Mouse (Mus musculus): ENCODE measurements around the gene Rln3. TPM values are rescaled to one million over a fixed set of nuclear protein-coding genes. Genes with fewer than 3 reads are reported as not detected.
A peak's percentile ranks its signal among the peaks of the same experiment; 100 is the strongest.

Gene Rln3
- polyA plus RNA-seq, 1 experiment from 2014 or later: not detected

- TF ChIP-seq CTCF (IDR thresholded peaks at IDR 0.05; ENCODE audit: low read depth): no peak
- H3K9me3 ChIP-seq (replicated peaks; ENCODE audit: low read length): no peaks in the 10 kb centered on the region
- no peaks in the 10 kb centered on the region for H3K36me3 ChIP-seq (ENCODE audit: insufficient read depth, low read length)
- H3K4me1 ChIP-seq (replicated peaks; ENCODE audit: insufficient read depth, low read length): peaks cover 29% of the 10 kb centered on the region
- 35% methylated on average over 12 of the region's 12 CpGs for WGBS
- peak overlapping the region; percentile 90 for H3K27ac ChIP-seq
- H3K4me3 ChIP-seq (replicated peaks; ENCODE audit: low read depth, low read length): peak overlapping the region; percentile 24
- H3K27me3 ChIP-seq (ENCODE audit: insufficient read depth, low read length): no peaks in the 10 kb centered on the region
- H3K9ac ChIP-seq (ENCODE audit: low read depth, low read length): peak overlapping the region; percentile 59
- peak overlapping the region; percentile 53 for H3K4me2 ChIP-seq (ENCODE audit: low read length)
- no peak for DNase-seq (ENCODE audit: low spot score)
- ATAC-seq (replicated peaks; ENCODE audit: low FRiP score, low read depth): peak; percentile 4; the same call in 1 of the 2 replicates
Measured at GRCm38 (mm10) chr8:84021569-84021968, 23.2 kb downstream of the Rln3 start.

GRCm38 (mm10) chr8:84021096-84021495, 23.7 kb downstream of the Rln3 start, which contains the start of gene Palm3:
Palm3 (plus strand) TSS chr8:84021471.
- Histone ChIP-seq H3K4me1 (replicated peaks; ENCODE audit: insufficient read depth, low read length) (peaks cover 29% of the 10 kb centered on the region), H3K9me3 (replicated peaks; ENCODE audit: low read length) (no peaks in the 10 kb centered on the region), H3K4me2 (ENCODE audit: low read length) (peak within 1 kb of the TSS; percentile 53), H3K36me3 (ENCODE audit: insufficient read depth, low read length) (no peaks in the 10 kb centered on the region), H3K4me3 (replicated peaks; ENCODE audit: low read depth, low read length) (peak within 1 kb of the TSS; percentile 24), H3K27ac (peak within 1 kb of the TSS; percentile 90), H3K9ac (ENCODE audit: low read depth, low read length) (peak within 1 kb of the TSS; percentile 59), H3K27me3 (ENCODE audit: insufficient read depth, low read length) (no peaks in the 10 kb centered on the region)
- WGBS: 4% methylated on average over 18 of the region's 18 CpGs
- ATAC-seq (replicated peaks; ENCODE audit: low FRiP score, low read depth) (peak; percentile 89), DNase-seq (ENCODE audit: low spot score) (peak; percentile 71)
- peak; percentile 43 for TF ChIP-seq CTCF (IDR thresholded peaks at IDR 0.05; ENCODE audit: low read depth)

GRCm38 (mm10) chr8:84019738-84020137, 25.1 kb downstream of the Rln3 start:
- Histone ChIP-seq H3K4me1 (replicated peaks; ENCODE audit: insufficient read depth, low read length) (peaks cover 25% of the 10 kb centered on the region), H3K9ac (ENCODE audit: low read depth, low read length) (no peak overlapping the region), H3K27ac (no peak overlapping the region), H3K4me2 (ENCODE audit: low read length) (no peak overlapping the region), H3K9me3 (replicated peaks; ENCODE audit: low read length) (no peaks in the 10 kb centered on the region), H3K36me3 (ENCODE audit: insufficient read depth, low read length) (no peaks in the 10 kb centered on the region), H3K27me3 (ENCODE audit: insufficient read depth, low read length) (no peaks in the 10 kb centered on the region), H3K4me3 (replicated peaks; ENCODE audit: low read depth, low read length) (no peak overlapping the region)
- WGBS: 74% methylated on average over 9 of the region's 9 CpGs
- DNase-seq (ENCODE audit: low spot score) (no peak), ATAC-seq (replicated peaks; ENCODE audit: low FRiP score, low read depth) (no peak)
- TF ChIP-seq CTCF (IDR thresholded peaks at IDR 0.05; ENCODE audit: low read depth): no peak

GRCm38 (mm10) chr8:84015833-84016232, 29.0 kb downstream of the Rln3 start:
- Histone ChIP-seq H3K4me3 (replicated peaks; ENCODE audit: low read depth, low read length) (no peak overlapping the region), H3K27me3 (ENCODE audit: insufficient read depth, low read length) (peaks cover 16% of the 10 kb centered on the region), H3K9ac (ENCODE audit: low read depth, low read length) (no peak overlapping the region), H3K36me3 (ENCODE audit: insufficient read depth, low read length) (no peaks in the 10 kb centered on the region), H3K27ac (no peak overlapping the region), H3K9me3 (replicated peaks; ENCODE audit: low read length) (no peaks in the 10 kb centered on the region), H3K4me2 (ENCODE audit: low read length) (no peak overlapping the region), H3K4me1 (replicated peaks; ENCODE audit: insufficient read depth, low read length) (peaks cover 18% of the 10 kb centered on the region)
- TF ChIP-seq CTCF (IDR thresholded peaks at IDR 0.05; ENCODE audit: low read depth): 0 out of 2 replicates have a peak, but pooled peaks have one; percentile 10
- 97% methylated on average over 5 of the region's 5 CpGs for WGBS
- DNase-seq (ENCODE audit: low spot score) (no peak), ATAC-seq (replicated peaks; ENCODE audit: low FRiP score, low read depth) (no peak)

GRCm38 (mm10) chr8:84012499-84013165, 32.2 kb downstream of the Rln3 start:
- H3K36me3 ChIP-seq (ENCODE audit: insufficient read depth, low read length): no peaks in the 10 kb centered on the region
- DNase-seq (ENCODE audit: low spot score) (no peak), ATAC-seq (replicated peaks; ENCODE audit: low FRiP score, low read depth) (peak; percentile 58)
- peaks cover 24% of the 10 kb centered on the region for H3K27me3 ChIP-seq (ENCODE audit: insufficient read depth, low read length)
- no peak overlapping the region for H3K27ac ChIP-seq
- no peak for TF ChIP-seq CTCF (IDR thresholded peaks at IDR 0.05; ENCODE audit: low read depth)
- peak overlapping the region; percentile 10 for H3K4me3 ChIP-seq (replicated peaks; ENCODE audit: low read depth, low read length)
- H3K4me1 ChIP-seq (replicated peaks; ENCODE audit: insufficient read depth, low read length): peaks cover 24% of the 10 kb centered on the region
- peak overlapping the region; percentile 51 for H3K9ac ChIP-seq (ENCODE audit: low read depth, low read length)
- H3K9me3 ChIP-seq (replicated peaks; ENCODE audit: low read length): no peaks in the 10 kb centered on the region
- WGBS: 10% methylated on average over 35 of the region's 35 CpGs
- peak overlapping the region; percentile 97 for H3K4me2 ChIP-seq (ENCODE audit: low read length)

- H3K27ac ChIP-seq: peak within 1 kb of the TSS; percentile 50; the same call in 1 of the 2 replicates
Measured at GRCm38 (mm10) chr8:84011705-84012498, 32.9 kb downstream of the Rln3 start, which contains the start of gene 2210011C24Rik. 2210011C24Rik (minus strand) TSS chr8:84012171.

More at GRCm38 (mm10) chr8:84011705-84012498, 32.9 kb downstream of the Rln3 start, which contains the start of gene 2210011C24Rik:
- under 1% methylated on average over 45 of the region's 45 CpGs for WGBS
- peak within 1 kb of the TSS; percentile 47 for H3K4me3 ChIP-seq (replicated peaks; ENCODE audit: low read depth, low read length)
- ATAC-seq (replicated peaks; ENCODE audit: low FRiP score, low read depth) (peak; percentile 73), DNase-seq (ENCODE audit: low spot score) (no peak)
- TF ChIP-seq CTCF (IDR thresholded peaks at IDR 0.05; ENCODE audit: low read depth): no peak
- peak within 1 kb of the TSS; percentile 57 for H3K9ac ChIP-seq (ENCODE audit: low read depth, low read length)
- no peaks in the 10 kb centered on the region for H3K9me3 ChIP-seq (replicated peaks; ENCODE audit: low read length)
- peak within 1 kb of the TSS; percentile 97 for H3K4me2 ChIP-seq (ENCODE audit: low read length)
- peaks cover 24% of the 10 kb centered on the region for H3K27me3 ChIP-seq (ENCODE audit: insufficient read depth, low read length)
- no peaks in the 10 kb centered on the region for H3K36me3 ChIP-seq (ENCODE audit: insufficient read depth, low read length)
- peaks cover 24% of the 10 kb centered on the region for H3K4me1 ChIP-seq (replicated peaks; ENCODE audit: insufficient read depth, low read length)

All from kidney, postnatal 0 days (tissue).